ENCODE assay signal across 14 mouse cellular contexts in the genomic region with DNA sequence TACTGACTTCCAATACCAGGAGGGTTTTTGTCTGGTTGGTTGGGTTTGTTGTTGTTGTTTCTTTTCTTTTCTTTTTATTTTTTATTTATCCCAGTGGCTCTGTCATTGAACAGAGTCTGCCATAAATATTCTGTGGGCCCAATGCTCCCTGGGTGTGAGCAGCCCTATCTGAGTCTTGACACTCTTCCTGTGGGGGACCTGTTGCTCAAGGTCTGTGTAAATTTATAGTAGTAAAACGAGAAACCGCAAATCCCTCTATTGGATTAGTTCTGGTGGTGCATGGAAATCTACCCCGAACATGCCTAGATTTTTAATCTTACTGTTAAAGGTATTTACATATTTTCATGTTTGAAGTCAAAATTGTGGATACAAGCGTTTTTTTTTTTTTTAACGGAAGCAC.
"Had no signal": no experiment of that assay in that cellular context is flagged by ENCODE, and none has a peak within 500 bp of the region (broad histone marks: within the 10 kb centered on the region; RNA-seq: fewer than 3 reads in every experiment).

No protein-coding gene starts in this region.

- H3K36me3 ChIP-seq: liver, embryonic 15.5 days; midbrain, embryonic 13.5 days; midbrain, embryonic 15.5 days; neural tube, embryonic 12.5 days had no signal

- H3K9me3 ChIP-seq: liver, embryonic 15.5 days; midbrain, embryonic 13.5 days; midbrain, embryonic 15.5 days; neural tube, embryonic 12.5 days had no signal

- H3K4me2 ChIP-seq: liver, embryonic 15.5 days; lung, embryonic 14.5 days; midbrain, embryonic 11.5 days; midbrain, embryonic 13.5 days; midbrain, embryonic 15.5 days; neural tube, embryonic 12.5 days had no signal

- ATAC-seq: midbrain, embryonic 13.5 days; midbrain, embryonic 15.5 days had no signal

- H3K27ac ChIP-seq: liver, embryonic 15.5 days; macrophage; midbrain, embryonic 13.5 days; midbrain, embryonic 15.5 days; neural tube, embryonic 12.5 days had no signal

- H3K4me3 ChIP-seq: liver, embryonic 15.5 days; midbrain, embryonic 13.5 days; midbrain, embryonic 15.5 days; neural tube, embryonic 12.5 days had no signal

- H3K4me1 ChIP-seq: liver, embryonic 15.5 days; midbrain, embryonic 13.5 days; neural tube, embryonic 12.5 days had no signal

- H3K9ac ChIP-seq: liver, embryonic 15.5 days; lung, embryonic 14.5 days; midbrain, embryonic 13.5 days; midbrain, embryonic 15.5 days; neural tube, embryonic 12.5 days had no signal

- H3K27me3 ChIP-seq: liver, embryonic 15.5 days; midbrain, embryonic 13.5 days; midbrain, embryonic 15.5 days; neural tube, embryonic 12.5 days had no signal

- DNase-seq: lung, adult 18-20 months; lung, embryonic 14.5 days; lung, postnatal 14 days; lung, postnatal 36 days; right cerebral cortex, postnatal 14 days; thymus, adult 18-20 months; thymus, postnatal 25 days; thymus, postnatal 4 days had no signal
